Mouse (Mus musculus): ENCODE measurements around the gene Rabgef1.

GRCm38 (mm10) chr5:130257303-130257702, 85.7 kb downstream of the Rabgef1 start:
- TF ChIP-seq CTCF (IDR thresholded peaks at IDR 0.05; ENCODE audit: low read depth, low read length) (no peak), POLR2A (IDR thresholded peaks at IDR 0.05; ENCODE audit: insufficient read depth, low read length) (no peak), EP300 (IDR thresholded peaks at IDR 0.05; ENCODE audit: insufficient read depth, low read depth, low read length) (no peak)
